Mouse (Mus musculus): ENCODE measurements at regions not wholly inside any gene's neighbourhood (a gene's known extent, or its start where the extent isn't known, plus 50 kb on each side); places are given as distances from the start of the nearest gene placed in this dataset.

DNA sequence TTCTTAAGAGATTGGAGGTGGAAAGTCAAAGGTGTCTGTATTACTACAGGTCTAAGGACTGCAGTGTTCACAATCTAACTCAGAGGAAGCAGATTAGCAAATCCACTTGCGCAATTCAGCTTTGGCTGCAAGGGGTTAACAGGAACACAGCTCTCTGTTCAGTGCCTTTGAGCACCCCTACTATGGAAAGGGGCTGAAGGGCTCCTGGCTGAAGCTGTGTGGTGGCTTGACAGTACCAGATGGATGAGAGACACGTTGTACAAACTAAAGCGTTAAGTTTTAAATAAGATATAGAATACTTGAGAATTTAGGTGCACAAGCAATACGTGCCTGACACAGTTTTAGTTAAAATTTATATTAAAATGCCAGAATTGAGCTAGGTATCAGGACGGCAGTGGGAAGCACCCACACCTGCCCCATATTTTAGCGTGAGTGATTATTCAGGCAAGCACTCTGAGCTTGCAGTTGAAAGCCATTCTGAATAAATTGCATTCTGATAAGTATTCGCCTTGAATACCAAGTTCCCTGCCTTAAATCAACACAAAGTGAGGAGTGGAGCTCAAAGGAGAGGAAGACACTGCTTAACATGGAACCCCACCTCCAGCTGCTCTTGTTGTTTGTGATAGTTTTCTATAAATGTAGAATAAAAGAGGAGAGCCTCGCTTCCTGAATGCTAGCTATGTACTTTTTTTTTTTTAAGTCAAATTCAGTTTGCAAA, 223.1 kb upstream of the Adamts16 start:
- DNase-seq (ENCODE audit: low spot score): no peak

GRCm38 (mm10) chr13:71053361-71054264, 212.0 kb upstream of the Adamts16 start:
- H3K27me3 ChIP-seq (ENCODE audit: control insufficient read depth, insufficient read depth, low read length): no peaks in the 10 kb centered on the region
- no peak overlapping the region for H3K4me2 ChIP-seq (replicated peaks; ENCODE audit: low read depth, low read length)
- WGBS: 88% methylated on average over 21 of the region's 21 CpGs
- DNase-seq (ENCODE audit: low spot score) (no peak), ATAC-seq (ENCODE audit: low FRiP score) (no peak)
- no peaks in the 10 kb centered on the region for H3K4me1 ChIP-seq (replicated peaks; ENCODE audit: control insufficient read depth, insufficient read depth, low read length)
- H3K27ac ChIP-seq (ENCODE audit: low read depth, low read length): no peak overlapping the region
- no peak overlapping the region for H3K4me3 ChIP-seq (ENCODE audit: low read depth, low read length)
- no peak overlapping the region for H3K9ac ChIP-seq (ENCODE audit: low read depth, low read length)
- H3K36me3 ChIP-seq (ENCODE audit: control insufficient read depth, insufficient read depth, low read length): no peaks in the 10 kb centered on the region
- H3K9me3 ChIP-seq (ENCODE audit: control insufficient read depth, low read length): no peaks in the 10 kb centered on the region

More for the DNA sequence above, 223.1 kb upstream of the Adamts16 start:
- Histone ChIP-seq H3K4me1 (replicated peaks; ENCODE audit: control insufficient read depth, insufficient read depth, low read length) (no peaks in the 10 kb centered on the region), H3K9me3 (ENCODE audit: control insufficient read depth, low read length) (no peaks in the 10 kb centered on the region), H3K4me2 (replicated peaks; ENCODE audit: low read depth, low read length) (no peak overlapping the region), H3K27me3 (ENCODE audit: control insufficient read depth, insufficient read depth, low read length) (no peaks in the 10 kb centered on the region), H3K27ac (ENCODE audit: low read depth, low read length) (no peak overlapping the region), H3K4me3 (ENCODE audit: low read depth, low read length) (no peak overlapping the region), H3K36me3 (ENCODE audit: control insufficient read depth, insufficient read depth, low read length) (no peaks in the 10 kb centered on the region), H3K9ac (ENCODE audit: low read depth, low read length) (no peak overlapping the region)
- no peak for ATAC-seq (ENCODE audit: low FRiP score)
- 78% methylated on average over 8 of the region's 8 CpGs for WGBS

DNA sequence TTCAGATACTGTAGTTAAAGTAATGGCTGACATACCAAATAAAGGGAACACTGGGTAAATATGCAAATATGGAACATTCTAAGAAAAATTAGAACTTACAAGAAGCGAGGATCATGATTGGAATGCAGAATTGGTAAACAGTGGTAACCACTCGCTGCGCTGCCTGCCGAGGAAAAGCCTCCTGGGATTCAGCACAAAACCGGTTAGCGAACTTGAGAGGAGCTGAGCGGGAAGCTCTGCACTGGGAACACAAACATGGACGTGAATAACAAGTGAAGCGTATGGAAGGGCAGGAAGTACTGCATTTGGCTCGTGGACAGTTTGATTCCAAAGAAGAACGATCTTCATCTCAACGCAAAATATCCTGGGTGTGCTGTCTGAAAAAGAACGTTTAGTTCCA, 209.0 kb upstream of the Adamts16 start:
- WGBS: 37% methylated on average over 13 of the region's 13 CpGs
- no peak overlapping the region for H3K4me3 ChIP-seq (ENCODE audit: low read depth, low read length)
- DNase-seq (ENCODE audit: low spot score) (peak; percentile 28), ATAC-seq (ENCODE audit: low FRiP score) (no peak)
- no peaks in the 10 kb centered on the region for H3K27me3 ChIP-seq (ENCODE audit: control insufficient read depth, insufficient read depth, low read length)
- H3K4me1 ChIP-seq (replicated peaks; ENCODE audit: control insufficient read depth, insufficient read depth, low read length): no peaks in the 10 kb centered on the region
- H3K9ac ChIP-seq (ENCODE audit: low read depth, low read length): no peak overlapping the region
- H3K4me2 ChIP-seq (replicated peaks; ENCODE audit: low read depth, low read length): 0 out of 2 replicates have a peak overlapping the region, but pooled peaks have one; percentile 12
- H3K27ac ChIP-seq (ENCODE audit: low read depth, low read length): no peak overlapping the region
- no peaks in the 10 kb centered on the region for H3K36me3 ChIP-seq (ENCODE audit: control insufficient read depth, insufficient read depth, low read length)
- H3K9me3 ChIP-seq (ENCODE audit: control insufficient read depth, low read length): no peaks in the 10 kb centered on the region

- Histone ChIP-seq H3K27ac (ENCODE audit: low read depth, low read length) (no peak overlapping the region), H3K4me2 (replicated peaks; ENCODE audit: low read depth, low read length) (no peak overlapping the region), H3K27me3 (ENCODE audit: control insufficient read depth, insufficient read depth, low read length) (no peaks in the 10 kb centered on the region), H3K9ac (ENCODE audit: low read depth, low read length) (no peak overlapping the region), H3K9me3 (ENCODE audit: control insufficient read depth, low read length) (no peaks in the 10 kb centered on the region), H3K36me3 (ENCODE audit: control insufficient read depth, insufficient read depth, low read length) (no peaks in the 10 kb centered on the region), H3K4me1 (replicated peaks; ENCODE audit: control insufficient read depth, insufficient read depth, low read length) (no peaks in the 10 kb centered on the region), H3K4me3 (ENCODE audit: low read depth, low read length) (no peak overlapping the region)
- DNase-seq (ENCODE audit: low spot score): no peak
- ATAC-seq (ENCODE audit: low FRiP score): no peak
- 79% methylated on average over 8 of the region's 8 CpGs for WGBS
Observed at GRCm38 (mm10) chr13:71036000-71036399, 194.4 kb upstream of the Adamts16 start.

- ATAC-seq (ENCODE audit: low FRiP score): peak; percentile 76; the same call in 1 of the 2 replicates
- WGBS: 68% methylated on average over 13 of the region's 13 CpGs
- no peaks in the 10 kb centered on the region for H3K4me1 ChIP-seq (replicated peaks; ENCODE audit: control insufficient read depth, insufficient read depth, low read length)
- no peak overlapping the region for H3K4me3 ChIP-seq (ENCODE audit: low read depth, low read length)
- H3K36me3 ChIP-seq (ENCODE audit: control insufficient read depth, insufficient read depth, low read length): no peaks in the 10 kb centered on the region
- H3K9ac ChIP-seq (ENCODE audit: low read depth, low read length): no peak overlapping the region
- peak; percentile 7 for DNase-seq (ENCODE audit: low spot score)
- no peaks in the 10 kb centered on the region for H3K27me3 ChIP-seq (ENCODE audit: control insufficient read depth, insufficient read depth, low read length)
- no peak overlapping the region for H3K4me2 ChIP-seq (replicated peaks; ENCODE audit: low read depth, low read length)
- H3K27ac ChIP-seq (ENCODE audit: low read depth, low read length): no peak overlapping the region
- H3K9me3 ChIP-seq (ENCODE audit: control insufficient read depth, low read length): no peaks in the 10 kb centered on the region
Observed at GRCm38 (mm10) chr13:71034926-71035687, 193.5 kb upstream of the Adamts16 start.

DNA sequence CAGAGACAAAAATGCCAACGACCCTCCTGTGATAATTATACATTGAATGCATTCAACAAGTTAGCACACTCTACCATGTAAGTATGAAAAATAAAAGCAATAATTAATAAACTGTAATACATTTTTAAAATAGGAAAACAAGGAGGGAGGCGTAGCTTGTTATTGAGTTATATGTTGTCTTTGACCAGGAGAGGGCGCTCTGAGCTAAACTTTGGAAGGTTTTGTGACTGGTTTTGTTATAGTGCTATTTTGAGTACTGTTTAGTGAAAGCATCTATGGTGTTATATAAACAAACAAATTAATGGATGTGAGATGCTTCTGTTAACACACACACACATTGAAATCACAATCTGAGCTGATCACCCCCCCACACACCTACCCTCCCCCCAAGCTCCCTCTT, 166.6 kb upstream of the Adamts16 start:
- peak; percentile 86 for DNase-seq (ENCODE audit: low spot score)
- Histone ChIP-seq H3K27me3 (ENCODE audit: control insufficient read depth, insufficient read depth, low read length) (peaks cover 2% of the 10 kb centered on the region; the same call in 1 of the 2 replicates), H3K36me3 (ENCODE audit: control insufficient read depth, insufficient read depth, low read length) (no peaks in the 10 kb centered on the region), H3K27ac (ENCODE audit: low read depth, low read length) (no peak overlapping the region), H3K4me3 (ENCODE audit: low read depth, low read length) (no peak overlapping the region), H3K9ac (ENCODE audit: low read depth, low read length) (no peak overlapping the region), H3K4me1 (replicated peaks; ENCODE audit: control insufficient read depth, insufficient read depth, low read length) (no peaks in the 10 kb centered on the region), H3K9me3 (ENCODE audit: control insufficient read depth, low read length) (no peaks in the 10 kb centered on the region), H3K4me2 (replicated peaks; ENCODE audit: low read depth, low read length) (no peak overlapping the region)
- ATAC-seq (ENCODE audit: low FRiP score): no peak
- 18% methylated on average over 3 of the region's 3 CpGs for WGBS

- no peak overlapping the region for H3K9ac ChIP-seq (ENCODE audit: low read depth, low read length)
- H3K27ac ChIP-seq (ENCODE audit: low read depth, low read length): no peak overlapping the region
- DNase-seq (ENCODE audit: low spot score): peak; percentile 71
- no peak overlapping the region for H3K4me3 ChIP-seq (ENCODE audit: low read depth, low read length)
- H3K4me1 ChIP-seq (replicated peaks; ENCODE audit: control insufficient read depth, insufficient read depth, low read length): no peaks in the 10 kb centered on the region
- peaks cover 2% of the 10 kb centered on the region; the same call in 1 of the 2 replicates for H3K27me3 ChIP-seq (ENCODE audit: control insufficient read depth, insufficient read depth, low read length)
- H3K36me3 ChIP-seq (ENCODE audit: control insufficient read depth, insufficient read depth, low read length): no peaks in the 10 kb centered on the region
- 27% methylated on average over 1 of the region's 1 CpGs for WGBS
- no peaks in the 10 kb centered on the region for H3K9me3 ChIP-seq (ENCODE audit: control insufficient read depth, low read length)
- no peak for ATAC-seq (ENCODE audit: low FRiP score)
- no peak overlapping the region for H3K4me2 ChIP-seq (replicated peaks; ENCODE audit: low read depth, low read length)
Observed at GRCm38 (mm10) chr13:71006117-71006516, 164.5 kb upstream of the Adamts16 start.

DNA sequence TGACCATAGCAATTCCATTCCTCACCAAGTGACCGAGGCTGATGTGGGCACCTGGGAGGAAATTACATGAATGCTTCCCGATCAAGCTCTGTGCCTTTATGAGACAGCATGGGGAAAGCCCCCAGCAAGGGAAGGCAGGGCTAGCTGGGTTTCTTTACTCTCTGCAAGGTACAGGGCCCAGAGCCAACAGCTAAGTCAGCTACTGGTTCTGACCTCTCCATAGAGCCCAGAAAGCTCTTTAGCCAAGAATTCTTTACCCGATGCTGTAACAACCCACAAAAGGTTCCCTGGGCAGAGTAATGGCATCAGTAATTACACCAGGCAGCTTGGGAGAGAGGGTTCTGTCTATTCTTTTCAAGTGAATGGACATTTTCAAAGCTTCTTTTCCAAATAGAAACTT, 161.9 kb upstream of the Adamts16 start:
- Histone ChIP-seq H3K36me3 (ENCODE audit: control insufficient read depth, insufficient read depth, low read length) (no peaks in the 10 kb centered on the region), H3K4me1 (replicated peaks; ENCODE audit: control insufficient read depth, insufficient read depth, low read length) (no peaks in the 10 kb centered on the region), H3K9me3 (ENCODE audit: control insufficient read depth, low read length) (no peaks in the 10 kb centered on the region), H3K27me3 (ENCODE audit: control insufficient read depth, insufficient read depth, low read length) (peaks cover 2% of the 10 kb centered on the region; the same call in 1 of the 2 replicates), H3K4me3 (ENCODE audit: low read depth, low read length) (no peak overlapping the region), H3K9ac (ENCODE audit: low read depth, low read length) (no peak overlapping the region), H3K4me2 (replicated peaks; ENCODE audit: low read depth, low read length) (no peak overlapping the region), H3K27ac (ENCODE audit: low read depth, low read length) (no peak overlapping the region)
- no peak for ATAC-seq (ENCODE audit: low FRiP score)
- DNase-seq (ENCODE audit: low spot score): no peak
- 74% methylated on average over 3 of the region's 3 CpGs for WGBS

Measured in hindbrain, embryonic 11.5 days (tissue).